Mouse (Mus musculus) liver, postnatal 0 days (tissue): ENCODE measurements around the gene Noto. TPM values are rescaled to one million over a fixed set of nuclear protein-coding genes. Genes with fewer than 3 reads are reported as not detected.

Experiments
- ATAC-seq: fragments of 200-750 bp; cut with Nextera tagmentation; 2 replicates; pipeline ENCODE4 v1.8.0; 2017; ENCODE audit warnings: mild to moderate bottlenecking, moderate library complexity
- DNase-seq: peaks from one replicate; pipeline ENCODE4 v3.0.0-alpha.2; 2016
- H3K27ac ChIP-seq: fragments of 300-500 bp; sonication (generic); 2 replicates; pipeline ENCODE4 v1.5.1; 2014; ENCODE audit warnings: antibody characterized with exemption, moderate library complexity, mild to moderate bottlenecking, low read depth
- H3K27me3 ChIP-seq: fragments of 300-500 bp; sonication (generic); 2 replicates; pipeline ENCODE4 v1.6.1; 2014; ENCODE audit warnings: low read length, control low read depth, mixed read lengths; ENCODE audit not compliant: insufficient read depth
- H3K36me3 ChIP-seq: fragments of 300-500 bp; sonication (generic); replicated peaks from 2 replicates; pipeline ENCODE4 v1.6.1; 2014; ENCODE audit warnings: mild to moderate bottlenecking, control low read depth, low read length, moderate library complexity, mixed read lengths; ENCODE audit not compliant: insufficient read depth
- H3K4me1 ChIP-seq: fragments of 300-500 bp; sonication (generic); 2 replicates; pipeline ENCODE4 v1.6.1; 2014; ENCODE audit warnings: antibody characterized with exemption, mild to moderate bottlenecking, control low read depth; ENCODE audit not compliant: insufficient read depth
- H3K4me2 ChIP-seq: fragments of 300-500 bp; sonication (generic); 2 replicates; pipeline ENCODE4 v1.6.1; 2014; ENCODE audit warnings: low read depth, mild to moderate bottlenecking, low read length, moderate library complexity, mixed read lengths
- H3K4me3 ChIP-seq: fragments of 300-500 bp; sonication (generic); 2 replicates; pipeline ENCODE4 v1.5.1; 2014; ENCODE audit warnings: low read depth, low read length
- H3K9ac ChIP-seq: fragments of 300-500 bp; sonication (generic); replicated peaks from 2 replicates; pipeline ENCODE4 v1.6.1; 2014; ENCODE audit warnings: mild to moderate bottlenecking, moderate library complexity
- H3K9me3 ChIP-seq: fragments of 300-500 bp; sonication (generic); 2 replicates; pipeline ENCODE4 v1.6.1; 2016; ENCODE audit warnings: mild to moderate bottlenecking, control low read depth, low read length, mixed read lengths
- CTCF ChIP-seq: sonication (generic); IDR thresholded peaks from 2 replicates; pipeline ENCODE4 v1.5.1; 2016; ENCODE audit warnings: antibody characterized with exemption, low read depth
- EP300 ChIP-seq: IDR thresholded peaks from 2 replicates; pipeline ENCODE4 v1.6.1; 2016; ENCODE audit warnings: antibody characterized with exemption, low read depth, mild to moderate bottlenecking
- WGBS: fragments of 180-500 bp; shearing (Covaris S2); extraction: QIAGEN DNeasy Blood & Tissue Kit; methylation state at CpG from one replicate; pipeline ENCODE4 v1.1.7; 2014; ENCODE audit not compliant: insufficient replicate concordance; 5-methylcytosine and 5-hydroxymethylcytosine counted together
- polyA plus RNA-seq: library from polyadenylated mRNA; unstranded; fragments of >200 nt; fragmentation: Nextera tagmentation; extraction: Ambion mirVana; gene quantifications from 2 replicates; pipeline ENCODE4 v1.2.1, GENCODE M21; 2015

Noto gene
- not detected in 2 replicates for polyA plus RNA-seq

DNA sequence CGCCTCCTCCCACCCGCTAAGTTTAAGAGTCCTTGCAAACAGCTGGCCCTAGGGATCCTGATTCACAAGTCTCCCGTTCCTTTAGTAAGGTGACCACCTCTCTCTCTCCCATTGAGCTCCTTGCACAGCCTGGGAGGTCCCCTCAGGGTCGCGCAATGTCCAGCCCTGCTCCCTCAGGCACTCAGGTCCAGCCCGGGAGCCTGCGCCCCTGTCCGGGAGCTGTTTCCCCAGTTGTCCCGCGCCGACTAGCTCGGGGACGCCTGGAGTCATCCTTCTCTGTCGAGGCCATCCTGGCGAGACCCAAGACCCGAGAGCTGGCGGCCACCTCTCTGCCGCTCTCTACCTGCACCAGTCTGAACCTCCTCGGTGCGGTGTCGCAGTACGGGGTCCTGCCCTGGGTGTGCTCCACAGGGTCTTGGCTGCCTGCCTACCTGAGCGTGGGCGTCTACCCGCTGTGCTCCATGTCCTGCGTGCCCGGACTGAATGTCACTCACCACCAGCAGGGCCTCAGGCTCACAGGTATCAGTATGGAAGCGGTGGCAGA is at the start of gene Noto:
Noto (plus strand) TSS at position 51 of the 544 bp plus-strand sequence.
- Histone ChIP-seq H3K36me3 (no peaks in the 10 kb centered on the region), H3K4me3 (no peak within 1 kb of the TSS), H3K9me3 (no peaks in the 10 kb centered on the region), H3K27me3 (peaks cover 13% of the 10 kb centered on the region), H3K27ac (no peak within 1 kb of the TSS), H3K9ac (no peak within 1 kb of the TSS), H3K4me1 (no peaks in the 10 kb centered on the region), H3K4me2 (0 out of 2 replicates have a peak within 1 kb of the TSS, but pooled peaks have one; percentile 18)
- TF ChIP-seq CTCF, result no peak
- no peak for TF ChIP-seq EP300
- DNase-seq, result no peak
- 22% methylated on average over 28 of the region's 28 CpGs for WGBS
- no peak for ATAC-seq

DNA sequence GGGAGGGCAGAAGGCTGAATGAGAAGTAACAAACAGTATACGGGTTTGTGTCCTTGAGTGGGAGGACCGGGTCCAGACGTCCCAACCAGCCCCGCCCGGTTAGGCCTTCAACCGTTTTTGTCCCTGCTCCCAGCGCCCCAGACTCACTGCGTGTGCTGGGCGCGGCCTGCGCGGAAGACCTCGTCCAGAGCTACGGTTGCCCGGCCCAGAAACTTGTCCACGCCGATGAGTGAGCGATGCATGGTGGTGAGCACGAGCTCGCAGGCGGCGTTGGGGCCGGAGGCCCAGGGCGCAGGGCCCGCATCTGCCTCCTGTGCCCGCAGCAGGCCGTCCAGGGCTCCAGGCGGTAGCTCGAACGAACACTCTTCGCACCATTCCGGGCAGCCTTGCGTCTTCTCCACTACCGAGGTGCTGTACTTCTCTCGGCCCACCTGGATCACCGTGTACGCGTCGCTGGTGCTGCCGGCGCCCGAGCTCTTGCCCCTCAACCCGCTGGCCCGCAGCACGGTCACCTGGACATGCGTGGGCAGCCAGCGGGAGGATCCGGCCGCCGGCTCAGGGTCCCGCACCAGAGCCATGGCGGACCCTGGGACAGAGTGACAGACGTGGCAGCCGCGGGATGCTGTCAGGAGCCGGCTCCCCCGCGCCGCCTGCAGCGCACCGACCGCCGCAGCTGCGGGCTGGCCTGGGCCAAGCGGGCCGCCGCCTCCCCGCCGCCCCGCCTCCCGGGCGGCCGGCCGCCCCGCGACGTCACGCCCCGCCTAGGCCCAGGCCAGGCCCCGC is 49.5 kb upstream of the Noto start, which contains the start of gene Rab11fip5:
Rab11fip5 (minus strand) TSS at position 684 of the 783 bp plus-strand sequence.
- TF ChIP-seq CTCF (no peak), EP300 (no peak)
- ATAC-seq (peak; percentile 12), DNase-seq (no peak)
- Histone ChIP-seq H3K27me3 (0 out of 2 replicates have a peak, but pooled peaks cover 3% of the 10 kb centered on the region), H3K9me3 (no peaks in the 10 kb centered on the region), H3K9ac (peak within 1 kb of the TSS; percentile 74), H3K4me2 (peak within 1 kb of the TSS; percentile 99), H3K27ac (no peak within 1 kb of the TSS), H3K4me3 (peak within 1 kb of the TSS; percentile 72), H3K4me1 (peaks cover 20% of the 10 kb centered on the region), H3K36me3 (no peaks in the 10 kb centered on the region)
- WGBS, result 3% methylated on average over 57 of the region's 80 CpGs

DNA sequence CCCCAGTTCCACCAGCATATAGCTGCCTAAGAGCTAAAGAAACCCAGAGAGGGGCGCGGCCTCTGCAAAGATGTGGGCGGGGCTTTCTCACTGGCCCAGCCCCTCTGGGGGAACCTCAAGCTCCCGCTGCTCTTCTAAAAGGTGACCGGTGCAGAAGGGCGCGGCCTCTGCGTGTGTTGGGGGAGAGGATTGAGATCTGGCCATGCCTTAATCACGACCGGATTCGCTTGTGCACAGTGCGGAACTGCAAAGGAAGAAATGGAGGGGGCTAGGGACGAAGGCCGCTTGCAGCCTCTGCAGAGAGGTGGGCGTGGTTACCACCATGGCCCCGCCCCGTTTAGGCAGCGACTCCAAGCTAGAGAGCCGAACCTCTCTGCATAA is 49.0 kb upstream of the Noto start:
- Histone ChIP-seq H3K4me2 (peak overlapping the region; percentile 99), H3K4me1 (peaks cover 20% of the 10 kb centered on the region), H3K9ac (no peak overlapping the region), H3K9me3 (no peaks in the 10 kb centered on the region), H3K27me3 (0 out of 2 replicates have a peak, but pooled peaks cover 3% of the 10 kb centered on the region), H3K27ac (no peak overlapping the region), H3K4me3 (peak overlapping the region; percentile 72), H3K36me3 (no peaks in the 10 kb centered on the region)
- WGBS, result 0% methylated on average over 19 of the region's 19 CpGs
- DNase-seq, result peak; percentile 98
- ATAC-seq, result peak; percentile 97
- TF ChIP-seq CTCF, result no peak
- TF ChIP-seq EP300, result no peak

GRCm38 (mm10) chr6:85377066-85377734 is 46.5 kb upstream of the Noto start:
- 57% methylated on average over 4 of the region's 4 CpGs for WGBS
- DNase-seq, result no peak
- no peaks in the 10 kb centered on the region for H3K36me3 ChIP-seq
- no peak for ATAC-seq
- H3K4me3 ChIP-seq, result no peak overlapping the region
- H3K4me2 ChIP-seq, result no peak overlapping the region
- H3K27me3 ChIP-seq, result 0 out of 2 replicates have a peak, but pooled peaks cover 3% of the 10 kb centered on the region
- no peaks in the 10 kb centered on the region for H3K9me3 ChIP-seq
- H3K27ac ChIP-seq, result no peak overlapping the region
- peaks cover 28% of the 10 kb centered on the region for H3K4me1 ChIP-seq
- TF ChIP-seq CTCF, result no peak
- 0 out of 2 replicates have a peak, but pooled peaks have one; percentile 21 for TF ChIP-seq EP300
- no peak overlapping the region for H3K9ac ChIP-seq

DNA sequence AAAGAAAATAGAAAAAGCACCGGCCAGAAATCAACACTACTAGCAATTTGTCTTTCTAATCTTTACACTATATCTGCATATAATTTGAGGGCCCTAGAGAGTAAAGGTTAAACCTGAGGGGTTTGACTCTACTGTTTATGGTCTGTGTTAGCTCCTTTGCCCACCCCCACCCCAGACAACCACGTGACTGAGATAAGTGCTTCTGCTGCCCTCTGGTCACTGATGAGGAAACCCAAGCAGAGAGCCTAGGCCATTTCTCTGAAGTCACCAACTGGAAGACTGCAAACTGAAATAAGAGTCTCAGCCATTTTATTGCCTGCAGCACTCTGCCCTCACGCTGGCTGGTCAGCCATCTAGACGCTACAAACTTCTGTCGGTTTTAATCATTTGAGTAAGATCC is 45.8 kb upstream of the Noto start:
- H3K4me3 ChIP-seq, result no peak overlapping the region
- no peak overlapping the region for H3K9ac ChIP-seq
- DNase-seq (no peak), ATAC-seq (no peak)
- no peak overlapping the region for H3K27ac ChIP-seq
- no peaks in the 10 kb centered on the region for H3K9me3 ChIP-seq
- TF ChIP-seq CTCF, result no peak
- no peak for TF ChIP-seq EP300
- 50% methylated on average over 5 of the region's 5 CpGs for WGBS
- H3K27me3 ChIP-seq, result 0 out of 2 replicates have a peak, but pooled peaks cover 3% of the 10 kb centered on the region
- no peaks in the 10 kb centered on the region for H3K36me3 ChIP-seq
- H3K4me2 ChIP-seq, result no peak overlapping the region
- peaks cover 28% of the 10 kb centered on the region for H3K4me1 ChIP-seq

GRCm38 (mm10) chr6:85378629-85379028 is 45.1 kb upstream of the Noto start:
- ATAC-seq, result no peak
- 44% methylated on average over 8 of the region's 8 CpGs for WGBS
- H3K4me3 ChIP-seq, result no peak overlapping the region
- no peaks in the 10 kb centered on the region for H3K9me3 ChIP-seq
- H3K27ac ChIP-seq, result no peak overlapping the region
- no peak for TF ChIP-seq EP300
- TF ChIP-seq CTCF, result no peak
- DNase-seq, result no peak
- no peaks in the 10 kb centered on the region for H3K36me3 ChIP-seq
- H3K27me3 ChIP-seq, result 0 out of 2 replicates have a peak, but pooled peaks cover 3% of the 10 kb centered on the region
- H3K4me1 ChIP-seq, result peaks cover 27% of the 10 kb centered on the region
- no peak overlapping the region for H3K4me2 ChIP-seq
- H3K9ac ChIP-seq, result no peak overlapping the region
